Mouse (Mus musculus) cortical plate, adult 2 months (tissue): Measurements from ENCODE around the gene Cacna2d2.

Source experiments
- CTCF ChIP-seq: fragments of 200-500 bp; IDR thresholded peaks from 2 replicates; pipeline ENCODE4 v1.5.1; 2011; ENCODE audit warnings: mild to moderate bottlenecking, control low read depth, low read length; ENCODE audit not compliant: insufficient read depth; ENCODE audit errors: extremely low read depth
- POLR2A ChIP-seq: fragments of 200-500 bp; IDR thresholded peaks from 2 replicates; pipeline ENCODE4 v1.6.1; 2011; ENCODE audit warnings: mild to moderate bottlenecking, low read length, control low read depth; ENCODE audit not compliant: insufficient read depth; ENCODE audit errors: extremely low read depth

GRCm38 (mm10) chr9:107500708-107501286 is 101.4 kb downstream of the Cacna2d2 start:
- TF ChIP-seq CTCF (no peak), POLR2A (no peak)
